17 mouse cellular contexts compared by ENCODE assay signal in genomic region chr8:86876831-86877230, GRCm38 (mm10). TPM values are rescaled to one million over a fixed set of nuclear protein-coding genes. Genes with fewer than 3 reads are reported as not detected.
A peak's percentile ranks its signal among the peaks of the same experiment; 100 is the strongest.
DNase-seq lines count a peak whose midpoint lies in the region; ATAC-seq lines count a peak whose summit lies in the region.
"Had no signal": no experiment of that assay in that cellular context is flagged by ENCODE, and none has a peak within 500 bp of the region (broad histone marks: within the 10 kb centered on the region; RNA-seq: fewer than 3 reads in every experiment).

No protein-coding gene starts in this region.

- peaks cover 8% of the 10 kb centered on the region; the same call in 1 of the 2 replicates for H3K4me1 ChIP-seq in kidney, embryonic 14.5 days (ENCODE audit: control insufficient read depth, insufficient read depth, low read length)

- H3K9ac ChIP-seq in kidney, embryonic 14.5 days (ENCODE audit: low read depth, low read length) = no peak overlapping the region
- H3K9ac ChIP-seq: forebrain, embryonic 13.5 days; liver, embryonic 13.5 days; lung, embryonic 15.5 days; midbrain, embryonic 12.5 days had no signal

- H3K27ac ChIP-seq in kidney, embryonic 14.5 days (ENCODE audit: low read depth, low read length) = no peak overlapping the region
- H3K27ac ChIP-seq: embryonic facial prominence, embryonic 10.5 days; forebrain, embryonic 13.5 days; heart, adult 2 months; layer of hippocampus, adult 2 months; left cerebral cortex, adult 2 months; liver, embryonic 13.5 days; lung, embryonic 15.5 days; midbrain, embryonic 12.5 days had no signal

- peak; percentile 74 for DNase-seq in kidney, adult 11 months
- DNase-seq in brain, adult 2 months (ENCODE audit: low read depth, low spot score) = peak; percentile 94
- DNase-seq in cerebellum, adult 9-11 months = peak; percentile 89
- DNase-seq in kidney, postnatal 36 days = peak; percentile 70 to 74
- DNase-seq in adrenal gland, adult 2 months = no peak
- no peak for DNase-seq in thymus, postnatal 4 days
- DNase-seq: B cell, adult 2 months; heart, adult 2 months; liver, embryonic 13.5 days; thymus, postnatal 36 days had no signal

- H3K4me2 ChIP-seq in kidney, embryonic 14.5 days (replicated peaks; ENCODE audit: low read depth, low read length) = no peak overlapping the region
- H3K4me2 ChIP-seq: forebrain, embryonic 13.5 days; liver, embryonic 13.5 days; lung, embryonic 15.5 days; midbrain, embryonic 12.5 days had no signal

- no peaks in the 10 kb centered on the region for H3K9me3 ChIP-seq in kidney, embryonic 14.5 days (ENCODE audit: control insufficient read depth, low read length)
- H3K9me3 ChIP-seq: embryonic facial prominence, embryonic 10.5 days; forebrain, embryonic 13.5 days; liver, embryonic 13.5 days; lung, embryonic 15.5 days; midbrain, embryonic 12.5 days had no signal

- no peak for ATAC-seq in kidney, embryonic 14.5 days (ENCODE audit: low FRiP score, low TSS enrichment)
- ATAC-seq: forebrain, embryonic 13.5 days had no signal

- WGBS in kidney, embryonic 14.5 days = 82% methylated on average over 2 of the region's 2 CpGs

- no peaks in the 10 kb centered on the region for H3K27me3 ChIP-seq in kidney, embryonic 14.5 days (ENCODE audit: control insufficient read depth, insufficient read depth, low read length)
- H3K27me3 ChIP-seq: forebrain, embryonic 13.5 days; liver, embryonic 13.5 days; lung, embryonic 15.5 days; midbrain, embryonic 12.5 days had no signal

- H3K4me3 ChIP-seq in kidney, embryonic 14.5 days (ENCODE audit: low read length) = no peak overlapping the region
- H3K4me3 ChIP-seq: embryonic facial prominence, embryonic 10.5 days; forebrain, embryonic 13.5 days; heart, adult 2 months; layer of hippocampus, adult 2 months; left cerebral cortex, adult 2 months; liver, embryonic 13.5 days; lung, embryonic 15.5 days; midbrain, embryonic 12.5 days had no signal

- peaks cover 7% of the 10 kb centered on the region; the same call in 1 of the 2 replicates for H3K36me3 ChIP-seq in kidney, embryonic 14.5 days (ENCODE audit: control insufficient read depth, insufficient read depth, low read length)
- H3K36me3 ChIP-seq: lung, embryonic 15.5 days; midbrain, embryonic 12.5 days had no signal

RNA-seq across cellular contexts. Expression of gene N4bp1, which starts 8.2 kb away (rescaled TPM):
- 11.7 and 13.2 TPM in 2 replicates for polyA plus RNA-seq in kidney, embryonic 14.5 days (2014; fragmentation: Nextera tagmentation; extraction: Ambion mirVana)
- 10 to 100 TPM; 23.2 to 45.6 TPM for total RNA-seq in adrenal gland, adult 2 months (2021)
- polyA plus RNA-seq in adrenal gland, adult 2 months (2012; rRNA removed) = 13.2 and 19.9 TPM in 2 replicates

Comparison
In these comparisons a context has a peak if more than half of its experiments do, and no peak if none do; other contexts are left out.
1. DNase-seq: peak in kidney, adult 11 months (single experiment), brain, adult 2 months (single experiment), cerebellum, adult 9-11 months (single experiment) and kidney, postnatal 36 days (2 of 2); none in adrenal gland, adult 2 months (single experiment) and thymus, postnatal 4 days (single experiment).